Mouse (Mus musculus): Measurements from ENCODE around the gene Bad.

DNA sequence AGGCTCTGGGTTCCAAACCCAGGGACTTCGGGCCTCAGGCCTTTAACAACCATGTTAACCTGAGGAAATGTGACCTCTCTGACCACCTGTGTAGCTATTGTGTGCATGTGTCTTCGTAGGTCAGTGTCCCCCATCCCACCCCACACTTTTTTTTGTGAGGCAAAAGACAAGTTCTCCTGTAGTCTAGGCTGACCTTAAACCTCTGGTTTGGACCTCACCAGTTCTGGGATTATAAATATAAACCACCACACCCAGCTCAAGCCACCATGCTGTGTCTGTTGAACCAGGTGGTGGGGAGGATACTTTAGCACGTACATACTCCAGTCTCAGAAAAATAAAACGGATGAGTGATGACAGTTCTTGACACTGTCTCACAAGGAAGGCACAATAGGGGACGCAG lies 8.3 kb downstream of the Bad start:
- TF ChIP-seq POLR2A (IDR thresholded peaks at IDR 0.05; ENCODE audit: control insufficient read depth, extremely low read depth, insufficient read depth, low read length, poor library complexity) (no peak), CTCF (IDR thresholded peaks at IDR 0.05; ENCODE audit: borderline replicate concordance, control insufficient read depth, extremely low read depth, insufficient read depth, low read length, poor library complexity) (no peak)

All from thymus, adult 2 months (tissue).